Mouse (Mus musculus) ES-Bruce4 (cell line): ENCODE results near the gene Igflr1.

Source experiments
- CTCF ChIP-seq: IDR thresholded peaks from one replicate; pipeline ENCODE4 v1.8.1; 2011; ENCODE audit warnings: low read depth, low read length
- EP300 ChIP-seq: IDR thresholded peaks from 2 replicates; pipeline ENCODE4 v1.6.1; 2011; ENCODE audit warnings: low read depth, low read length; ENCODE audit not compliant: insufficient read depth
- POLR2A ChIP-seq: IDR thresholded peaks from one replicate; pipeline ENCODE4 v1.8.1; 2011; ENCODE audit warnings: low read length; ENCODE audit not compliant: insufficient read depth

GRCm38 (mm10) chr7:30591605-30591951, 26.4 kb downstream of the Igflr1 start:
- TF ChIP-seq EP300 (no peak), CTCF (no peak), POLR2A (no peak)
